Mouse (Mus musculus) heart, embryonic 13.5 days (tissue): ENCODE data around the gene Aldh1b1. TPM values are rescaled to one million over a fixed set of nuclear protein-coding genes. Genes with fewer than 3 reads are reported as not detected.

Experiments used
- ATAC-seq: fragments of 200-750 bp; cut with Nextera tagmentation; 2 replicates; pipeline ENCODE4 v1.8.0; 2017; ENCODE audit warnings: moderate TSS enrichment; ENCODE audit not compliant: insufficient number of reproducible peaks, low FRiP score, low TSS enrichment; ENCODE audit errors: extremely low read depth
- H3K27ac ChIP-seq: fragments of 300-500 bp; sonication (generic); replicated peaks from 2 replicates; pipeline ENCODE4 v1.5.1; 2015; ENCODE audit warnings: moderate library complexity, mild to moderate bottlenecking, inconsistent platforms
- H3K27me3 ChIP-seq: fragments of 300-500 bp; sonication (generic); replicated peaks from 2 replicates; pipeline ENCODE4 v1.6.1; 2015; ENCODE audit warnings: mild to moderate bottlenecking, inconsistent platforms
- H3K36me3 ChIP-seq: fragments of 300-500 bp; sonication (generic); 2 replicates; pipeline ENCODE4 v1.6.1; 2015; ENCODE audit warnings: mild to moderate bottlenecking, inconsistent platforms
- H3K4me1 ChIP-seq: fragments of 300-500 bp; sonication (generic); 2 replicates; pipeline ENCODE4 v1.6.1; 2015; ENCODE audit warnings: inconsistent platforms
- H3K4me2 ChIP-seq: fragments of 300-500 bp; sonication (generic); 2 replicates; pipeline ENCODE4 v1.6.1; 2015; ENCODE audit warnings: inconsistent platforms, mild to moderate bottlenecking, moderate library complexity
- H3K4me3 ChIP-seq: fragments of 300-500 bp; sonication (generic); 2 replicates; pipeline ENCODE4 v1.5.1; 2015; ENCODE audit warnings: moderate library complexity, mild to moderate bottlenecking, inconsistent platforms
- H3K9ac ChIP-seq: fragments of 300-500 bp; sonication (generic); 2 replicates; pipeline ENCODE4 v1.6.1; 2015; ENCODE audit warnings: inconsistent platforms, mild to moderate bottlenecking, moderate library complexity
- H3K9me3 ChIP-seq: fragments of 300-500 bp; sonication (generic); 2 replicates; pipeline ENCODE4 v1.6.1; 2016; ENCODE audit warnings: inconsistent platforms
- WGBS: fragments of 180-500 bp; shearing (Covaris S2); methylation state at CpG from one replicate; pipeline ENCODE4 v1.1.7; 2015; ENCODE audit warnings: mixed read lengths; 5-methylcytosine and 5-hydroxymethylcytosine counted together
- polyA plus RNA-seq: library from polyadenylated mRNA; unstranded; fragments of >200 nt; fragmentation: Nextera tagmentation; extraction: Ambion mirVana; gene quantifications from 2 replicates; pipeline ENCODE4 v1.2.1, GENCODE M21; 2015

Gene Aldh1b1
- polyA plus RNA-seq, 1 experiment from 2014 or later: 121 TPM

- 35% methylated on average over 7 of the region's 7 CpGs for WGBS
- no peak overlapping the region for H3K4me2 ChIP-seq
- H3K4me3 ChIP-seq: no peak overlapping the region
- peaks cover 37% of the 10 kb centered on the region for H3K4me1 ChIP-seq
- peaks cover 22% of the 10 kb centered on the region; the same call in 1 of the 2 replicates for H3K27me3 ChIP-seq
- no peaks in the 10 kb centered on the region for H3K36me3 ChIP-seq
- H3K9ac ChIP-seq: no peak overlapping the region
- ATAC-seq: no peak
- no peak overlapping the region for H3K27ac ChIP-seq
- H3K9me3 ChIP-seq: no peaks in the 10 kb centered on the region
These were observed 16.7 kb downstream of the Aldh1b1 start for GRCm38 (mm10) chr4:45815542-45815941.

- H3K27me3 ChIP-seq: peaks cover 39% of the 10 kb centered on the region
- H3K4me3 ChIP-seq: no peak overlapping the region
- 9% methylated on average over 3 of the region's 4 CpGs for WGBS
- peaks cover 66% of the 10 kb centered on the region for H3K4me1 ChIP-seq
- no peaks in the 10 kb centered on the region for H3K9me3 ChIP-seq
- H3K36me3 ChIP-seq: no peaks in the 10 kb centered on the region
- H3K4me2 ChIP-seq: peak overlapping the region; percentile 70
- H3K27ac ChIP-seq: peak overlapping the region; percentile 97
- H3K9ac ChIP-seq: peak overlapping the region; percentile 68
- ATAC-seq: no peak
These were observed 20.0 kb downstream of the Aldh1b1 start for GRCm38 (mm10) chr4:45818814-45819207.

- Histone ChIP-seq H3K4me3 (peak overlapping the region; percentile 33), H3K9me3 (no peaks in the 10 kb centered on the region), H3K27ac (peak overlapping the region; percentile 97), H3K4me2 (peak overlapping the region; percentile 70), H3K4me1 (peaks cover 71% of the 10 kb centered on the region), H3K9ac (peak overlapping the region; percentile 72), H3K36me3 (no peaks in the 10 kb centered on the region), H3K27me3 (peaks cover 44% of the 10 kb centered on the region)
- ATAC-seq: peak; percentile 80
- WGBS: under 1% methylated on average over 17 of the region's 17 CpGs
These were observed 20.5 kb downstream of the Aldh1b1 start for GRCm38 (mm10) chr4:45819208-45819931.

GRCm38 (mm10) chr4:45820074-45820830 is 21.4 kb downstream of the Aldh1b1 start:
- 17% methylated on average over 8 of the region's 8 CpGs for WGBS
- peaks cover 80% of the 10 kb centered on the region for H3K4me1 ChIP-seq
- peaks cover 50% of the 10 kb centered on the region for H3K27me3 ChIP-seq
- H3K27ac ChIP-seq: peak overlapping the region; percentile 97
- no peaks in the 10 kb centered on the region for H3K36me3 ChIP-seq
- H3K9me3 ChIP-seq: no peaks in the 10 kb centered on the region
- peak overlapping the region; percentile 39; the same call in 1 of the 2 replicates for H3K9ac ChIP-seq
- ATAC-seq: 0 out of 2 replicates have a peak, but pooled peaks have one; percentile 5
- H3K4me2 ChIP-seq: peak overlapping the region; percentile 70
- no peak overlapping the region for H3K4me3 ChIP-seq

DNA sequence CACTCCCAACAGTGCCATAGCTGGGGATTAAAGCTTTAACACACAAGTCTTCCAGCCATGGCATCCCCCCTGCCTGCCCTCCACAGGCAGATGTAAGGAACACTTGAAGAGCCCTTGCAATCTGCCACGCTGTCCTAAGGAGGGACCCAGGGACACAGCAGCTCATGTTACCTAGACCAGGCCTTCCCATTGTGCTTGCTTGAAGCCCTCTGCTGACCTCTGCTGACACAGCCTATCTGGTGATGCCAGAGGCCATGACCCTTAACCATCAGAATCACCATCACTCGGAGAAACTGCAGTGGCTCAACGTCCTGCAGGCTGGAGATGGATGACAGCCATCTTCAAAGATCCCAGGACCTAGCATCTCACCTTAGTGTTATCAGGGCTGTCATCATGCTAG is 23.2 kb downstream of the Aldh1b1 start:
- Histone ChIP-seq H3K4me2 (no peak overlapping the region), H3K9ac (no peak overlapping the region), H3K9me3 (no peaks in the 10 kb centered on the region), H3K36me3 (no peaks in the 10 kb centered on the region), H3K27me3 (peaks cover 60% of the 10 kb centered on the region), H3K27ac (no peak overlapping the region), H3K4me1 (peaks cover 87% of the 10 kb centered on the region), H3K4me3 (no peak overlapping the region)
- ATAC-seq: no peak
- WGBS: 40% methylated on average over 3 of the region's 3 CpGs

DNA sequence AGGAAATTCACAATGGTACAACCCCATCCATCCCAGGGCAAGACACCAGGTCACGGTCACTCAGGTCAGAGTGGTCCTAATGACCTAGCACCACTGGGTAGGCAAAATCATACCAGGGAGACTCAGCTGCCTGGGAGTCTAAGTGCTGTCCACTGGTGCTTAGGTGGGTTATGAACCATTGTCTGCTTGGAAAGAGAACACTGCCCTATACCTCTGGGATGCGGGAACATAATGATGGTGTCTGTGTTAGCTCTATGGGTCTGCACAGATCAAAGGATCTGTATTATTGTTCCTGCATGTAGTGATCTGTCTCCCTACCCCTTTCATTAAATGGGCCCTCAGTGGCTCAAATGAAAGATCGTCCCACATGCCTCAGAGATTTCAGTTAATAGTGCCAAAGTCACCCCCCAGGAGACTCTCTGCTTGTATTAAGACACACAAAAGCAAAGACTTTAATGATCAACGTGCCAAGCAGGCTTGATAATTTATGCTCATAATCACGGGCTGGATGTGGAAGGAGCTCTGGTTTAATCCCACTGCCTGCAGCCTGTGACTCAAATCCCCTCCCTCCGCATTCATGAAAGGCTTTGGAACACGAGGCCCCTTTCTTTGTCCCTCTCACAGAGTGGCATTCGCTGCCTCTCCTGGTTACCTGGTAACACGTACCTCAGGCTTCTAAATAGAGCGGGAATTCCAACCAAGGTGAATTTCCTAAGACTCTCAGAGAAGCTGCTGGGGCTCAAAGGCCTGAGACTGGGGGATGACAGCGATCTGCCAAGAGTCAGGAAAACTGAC is 24.2 kb downstream of the Aldh1b1 start:
- Histone ChIP-seq H3K27me3 (peaks cover 66% of the 10 kb centered on the region), H3K4me2 (no peak overlapping the region), H3K36me3 (no peaks in the 10 kb centered on the region), H3K9ac (peak overlapping the region; percentile 38), H3K9me3 (no peaks in the 10 kb centered on the region), H3K4me3 (no peak overlapping the region), H3K4me1 (peaks cover 81% of the 10 kb centered on the region), H3K27ac (0 out of 2 replicates have a peak overlapping the region, but pooled peaks have one; percentile 4)
- no peak for ATAC-seq
- 40% methylated on average over 11 of the region's 11 CpGs for WGBS

GRCm38 (mm10) chr4:45824049-45824760 is 25.4 kb downstream of the Aldh1b1 start:
- Histone ChIP-seq H3K36me3 (no peaks in the 10 kb centered on the region), H3K27ac (peak overlapping the region; percentile 33), H3K4me1 (peaks cover 71% of the 10 kb centered on the region), H3K9me3 (no peaks in the 10 kb centered on the region), H3K4me3 (no peak overlapping the region), H3K27me3 (peaks cover 77% of the 10 kb centered on the region), H3K9ac (0 out of 2 replicates have a peak overlapping the region, but pooled peaks have one; percentile 8), H3K4me2 (peak overlapping the region; percentile 90)
- 8% methylated on average over 10 of the region's 10 CpGs for WGBS
- no peak for ATAC-seq

DNA sequence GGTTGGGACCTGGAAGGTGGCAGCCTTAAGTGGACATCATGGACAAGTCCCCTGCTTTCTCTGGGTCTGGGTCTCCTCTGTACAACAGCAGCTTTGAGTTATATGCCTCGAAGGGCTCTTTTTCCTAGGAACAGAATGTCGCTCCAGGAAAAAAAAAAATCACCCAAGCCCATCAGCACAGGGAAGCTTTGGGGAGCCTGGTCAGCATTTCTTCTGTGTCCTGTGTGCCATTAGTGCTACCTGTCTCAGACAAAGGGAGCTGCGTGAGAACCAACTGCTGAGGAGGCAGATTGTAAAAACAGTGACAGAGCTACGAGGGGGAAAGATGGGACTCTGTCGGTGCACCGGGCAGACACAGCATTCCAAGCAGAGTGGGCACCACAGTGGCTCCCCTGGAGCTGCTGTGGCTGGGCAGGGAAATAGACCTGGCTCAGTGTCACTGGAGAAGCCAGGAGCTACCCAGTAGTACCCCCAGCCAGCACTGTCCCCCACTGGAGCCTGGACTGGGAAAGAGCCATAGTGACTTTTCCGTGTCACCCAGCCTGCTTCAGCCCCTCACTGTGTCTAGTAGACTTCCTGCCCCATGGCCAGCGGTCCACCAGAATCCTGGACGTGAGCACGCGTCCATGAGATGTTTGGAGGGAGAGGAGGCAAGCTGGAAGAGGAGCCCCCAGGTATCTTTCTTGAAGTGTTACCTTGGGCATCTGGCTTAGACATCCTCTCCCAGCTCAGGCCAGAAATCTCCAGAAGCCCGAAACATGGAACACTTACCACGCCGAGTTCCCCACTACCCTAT is 26.1 kb downstream of the Aldh1b1 start:
- Histone ChIP-seq H3K4me1 (peaks cover 64% of the 10 kb centered on the region), H3K27me3 (peaks cover 85% of the 10 kb centered on the region), H3K36me3 (no peaks in the 10 kb centered on the region), H3K9me3 (no peaks in the 10 kb centered on the region), H3K9ac (peak overlapping the region; percentile 37; the same call in 1 of the 2 replicates), H3K27ac (peak overlapping the region; percentile 28; the same call in 1 of the 2 replicates), H3K4me2 (peak overlapping the region; percentile 90), H3K4me3 (0 out of 2 replicates have a peak overlapping the region, but pooled peaks have one; percentile 1)
- WGBS: 30% methylated on average over 14 of the region's 14 CpGs
- ATAC-seq: no peak

DNA sequence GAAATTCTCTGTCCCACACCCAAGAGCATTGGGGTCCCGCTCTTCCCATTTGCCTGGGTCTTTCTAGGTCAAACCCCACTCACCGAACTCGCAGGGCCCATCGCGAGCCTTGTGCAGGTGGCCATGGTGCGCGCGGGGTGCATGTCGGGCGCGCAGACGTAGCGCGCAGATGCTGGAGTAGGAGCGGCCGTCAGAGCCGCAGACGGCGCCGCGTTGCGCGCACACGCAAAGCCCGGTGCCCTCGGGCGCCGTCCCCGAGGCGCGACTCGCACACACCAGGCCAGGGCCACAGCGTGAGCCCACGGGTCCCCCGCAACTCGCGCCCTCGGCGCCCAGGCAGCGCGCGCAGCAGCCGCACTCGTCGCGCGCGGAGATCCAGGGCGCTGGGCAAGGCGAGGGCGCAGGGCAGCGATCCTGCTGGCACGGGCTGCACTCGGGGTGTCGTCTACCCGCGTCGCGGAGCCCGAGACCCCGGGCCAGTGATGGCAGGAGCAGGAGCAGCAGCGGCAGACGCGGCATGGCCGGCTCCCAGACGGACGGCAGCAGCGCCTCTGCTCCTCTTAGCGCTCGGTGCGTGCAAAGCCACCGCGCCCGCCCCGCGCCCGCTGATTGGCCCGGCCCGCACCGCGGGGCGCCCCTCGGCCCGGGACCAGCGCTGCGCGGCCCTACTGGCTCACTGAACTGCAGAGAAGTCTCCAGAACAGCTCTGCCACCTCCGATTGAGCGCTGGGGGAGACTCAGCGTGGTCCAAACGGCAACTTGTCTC is 27.6 kb downstream of the Aldh1b1 start, which contains the start of gene Igfbpl1:
Gene Igfbpl1, minus strand, starts transcription at position 649 of the 766 bp plus-strand sequence.
- Histone ChIP-seq H3K9ac (peak within 1 kb of the TSS; percentile 79), H3K36me3 (no peaks in the 10 kb centered on the region), H3K4me2 (peak within 1 kb of the TSS; percentile 90), H3K4me3 (peak within 1 kb of the TSS; percentile 61), H3K9me3 (no peaks in the 10 kb centered on the region), H3K27me3 (peaks cover 96% of the 10 kb centered on the region), H3K27ac (no peak within 1 kb of the TSS), H3K4me1 (peaks cover 49% of the 10 kb centered on the region)
- 1% methylated on average over 88 of the region's 91 CpGs for WGBS
- no peak for ATAC-seq
